Mouse (Mus musculus): Measurements from ENCODE around the gene Dgkh.
"Not testable (repeated sequence)": the region's sequence is repeated elsewhere in the genome, so short reads cannot be mapped to it uniquely, and the experiment has no call there.

Dgkh gene

GRCm38 (mm10) chr14:78630923-78631875, 101.4 kb downstream of the Dgkh start:
- DNase-seq (ENCODE audit: low read depth, low spot score): no peak

DNA sequence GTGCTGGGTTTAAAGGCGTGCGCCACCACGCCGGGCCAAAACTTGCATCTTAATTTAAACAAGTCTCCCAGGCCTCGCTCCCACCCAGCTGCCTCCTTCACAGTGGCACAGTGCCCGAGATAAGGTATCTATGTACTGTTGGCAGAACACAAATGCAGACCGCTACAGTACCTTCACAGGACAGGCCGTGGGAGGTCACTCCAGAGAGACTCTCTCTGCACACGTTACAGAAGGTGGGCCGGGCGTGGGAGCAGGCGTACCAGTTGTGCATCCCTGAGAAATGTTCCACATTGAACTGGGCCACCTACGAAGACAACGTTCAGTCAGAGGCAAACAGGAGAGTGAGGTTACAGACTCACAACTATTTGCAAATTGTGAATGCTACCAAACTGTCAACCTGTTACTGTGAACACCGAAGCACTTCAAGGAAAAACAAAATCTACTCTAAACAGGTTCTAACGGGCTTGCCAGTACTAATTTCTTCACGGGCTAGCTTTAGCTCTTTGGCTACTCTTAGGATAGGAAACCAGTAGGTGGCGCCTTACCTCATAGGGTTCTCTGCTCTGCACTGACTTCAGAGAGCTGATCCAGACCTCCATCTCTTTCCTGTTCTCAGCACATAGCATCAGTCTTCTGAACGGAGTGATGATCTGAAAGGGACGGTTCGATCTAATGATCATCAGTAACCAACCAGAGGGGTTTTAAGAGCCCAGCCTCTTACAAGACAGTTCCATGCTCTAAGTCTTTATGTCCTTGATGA, 104.9 kb downstream of the Dgkh start:
- DNase-seq (ENCODE audit: low read depth, low spot score): peak; percentile 66

GRCm38 (mm10) chr14:78618883-78619295, 113.7 kb downstream of the Dgkh start:
- DNase-seq (ENCODE audit: low read depth, low spot score): no peak

DNA sequence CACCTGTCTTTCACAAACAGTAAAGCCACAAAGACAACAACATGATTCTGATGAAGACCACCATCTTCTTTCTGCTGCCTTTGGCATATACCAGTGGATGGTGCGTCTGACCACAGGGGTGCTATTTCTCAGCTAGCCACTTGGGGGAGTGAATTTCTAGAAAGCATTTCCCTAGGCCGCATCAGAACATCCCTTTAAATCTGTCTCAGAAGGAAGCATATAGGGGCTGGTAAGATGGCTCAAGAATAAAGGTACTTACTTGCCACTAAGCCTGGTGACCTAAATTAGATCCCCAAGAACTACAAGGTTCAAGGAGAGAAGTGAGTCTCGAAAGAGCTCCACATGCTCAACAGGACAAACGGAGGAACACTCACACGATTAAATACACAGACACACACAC, 119.0 kb downstream of the Dgkh start:
- DNase-seq (ENCODE audit: low read depth, low spot score): peak; percentile 18

DNA sequence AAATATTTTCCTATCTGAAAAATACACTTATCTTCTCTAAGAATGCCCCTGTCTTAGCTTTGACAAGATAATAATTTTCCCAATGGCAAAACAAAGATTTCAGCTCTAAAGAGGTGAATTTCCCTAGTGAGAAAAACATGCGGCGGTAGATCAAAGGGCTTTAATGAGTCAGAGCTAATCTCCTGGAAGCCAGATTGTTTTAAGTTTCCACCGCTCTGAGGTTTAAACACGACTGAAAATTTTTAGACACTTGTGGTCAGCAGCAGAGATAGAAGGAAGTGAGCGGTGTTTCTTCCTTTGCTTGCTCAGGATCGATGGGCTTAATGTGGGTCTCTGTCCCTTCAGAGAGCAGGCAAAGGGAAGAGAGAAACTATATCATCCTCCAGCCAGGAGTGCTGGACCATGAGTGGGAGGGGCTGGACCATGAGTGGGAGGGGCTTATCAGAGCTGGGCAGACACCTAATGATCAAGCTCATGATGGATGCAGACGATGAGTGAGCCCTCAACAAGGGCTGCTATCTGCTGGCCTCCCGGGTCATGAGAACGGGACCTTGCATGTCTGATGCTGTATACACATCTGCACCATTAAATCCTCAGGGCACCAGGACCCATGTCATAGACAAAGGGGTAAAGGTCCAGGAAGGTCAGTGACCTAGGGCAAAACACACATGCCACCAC, 120.3 kb downstream of the Dgkh start:
- DNase-seq (ENCODE audit: low read depth, low spot score): no peak

- no peak for DNase-seq (ENCODE audit: low read depth, low spot score)
Measured at GRCm38 (mm10) chr14:78594916-78595315, 137.7 kb downstream of the Dgkh start.

DNA sequence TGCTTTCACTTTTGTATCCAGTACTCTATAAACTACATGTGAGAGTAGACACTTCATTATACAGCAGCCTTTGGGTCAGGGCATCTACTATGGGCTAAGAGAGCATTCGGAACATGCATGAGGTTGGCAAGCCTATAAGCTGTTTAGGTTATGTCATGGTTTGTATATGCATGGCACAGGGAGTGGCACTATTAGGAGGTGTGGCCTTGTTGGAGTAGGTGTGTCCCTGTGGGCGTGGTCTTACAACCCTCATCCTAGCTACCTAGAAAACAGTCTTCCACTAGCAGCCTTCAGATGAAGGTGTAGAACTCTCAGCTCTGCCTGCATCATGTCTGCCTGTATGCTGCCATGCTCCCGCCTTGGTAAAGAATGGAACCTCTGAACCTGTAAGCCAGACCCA, 139.6 kb downstream of the Dgkh start:
- DNase-seq (ENCODE audit: low read depth, low spot score): no peak

GRCm38 (mm10) chr14:78590335-78590734, 142.2 kb downstream of the Dgkh start:
- peak; percentile 54 for DNase-seq (ENCODE audit: low read depth, low spot score)

DNA sequence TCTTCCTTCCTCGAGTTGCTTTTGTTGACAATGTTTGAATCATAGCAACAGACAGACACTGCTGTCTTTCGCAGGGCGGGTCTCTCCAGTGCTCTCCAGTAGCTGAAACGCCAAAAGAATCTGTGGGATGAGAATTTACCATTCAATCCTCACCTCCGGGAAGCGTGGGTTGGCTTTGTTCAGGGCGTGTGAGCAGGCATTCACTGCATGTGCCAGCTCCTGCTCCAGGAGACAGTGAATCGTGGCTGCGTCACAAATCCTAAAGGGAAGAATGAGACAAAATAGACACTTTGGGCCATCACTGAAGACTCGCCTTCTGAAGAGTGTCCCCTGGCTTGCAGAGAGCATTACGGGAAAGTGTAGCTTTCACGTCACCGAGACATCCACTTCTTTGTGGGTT, 148.4 kb downstream of the Dgkh start:
- DNase-seq (ENCODE audit: low read depth, low spot score): no peak

DNA sequence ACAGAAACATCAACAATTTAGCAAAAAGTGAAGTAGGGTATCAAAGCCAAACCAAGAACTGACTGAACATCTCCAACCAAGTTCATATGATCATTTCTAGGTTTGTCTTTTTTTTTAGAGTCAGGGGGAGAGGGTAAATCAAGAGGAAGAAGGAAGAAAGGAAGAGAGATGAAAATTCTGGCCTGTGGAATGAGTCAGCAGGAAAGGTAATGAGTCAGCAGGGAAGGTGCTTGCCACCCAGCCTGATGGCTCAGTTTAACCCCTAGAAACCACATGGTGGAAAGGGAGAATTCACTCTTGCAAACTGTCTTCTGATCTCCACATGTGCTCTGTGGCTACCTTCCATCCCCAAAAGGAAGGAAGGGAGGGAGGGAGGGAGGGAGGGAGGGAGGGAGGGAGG, 149.4 kb downstream of the Dgkh start:
- DNase-seq (ENCODE audit: low read depth, low spot score): no peak

DNA sequence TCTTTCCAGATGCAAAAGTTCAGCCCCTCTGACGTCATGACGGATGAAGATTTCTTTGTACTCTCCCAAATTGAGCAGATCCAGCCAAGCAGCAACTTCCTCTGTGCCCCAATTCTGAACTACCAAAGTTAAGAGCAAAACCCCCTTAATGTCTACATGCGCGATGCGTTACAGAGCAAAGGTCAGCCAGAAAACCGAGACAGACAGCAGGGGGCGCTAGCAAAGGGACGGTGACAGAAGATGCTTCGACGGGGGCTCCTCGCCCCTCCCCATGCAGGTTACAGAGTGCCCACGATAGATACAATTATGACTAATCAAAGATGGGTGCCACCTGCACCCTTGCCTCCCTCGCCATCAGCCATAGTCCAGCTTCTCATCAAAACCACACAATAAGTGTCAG, 156.7 kb downstream of the Dgkh start:
- DNase-seq (ENCODE audit: low read depth, low spot score): no peak

- DNase-seq (ENCODE audit: low read depth, low spot score): no peak
Measured at GRCm38 (mm10) chr14:78568410-78568809, 164.2 kb downstream of the Dgkh start.

- DNase-seq (ENCODE audit: low read depth, low spot score): no peak
Measured at GRCm38 (mm10) chr14:78566431-78566830, 166.1 kb downstream of the Dgkh start.

DNA sequence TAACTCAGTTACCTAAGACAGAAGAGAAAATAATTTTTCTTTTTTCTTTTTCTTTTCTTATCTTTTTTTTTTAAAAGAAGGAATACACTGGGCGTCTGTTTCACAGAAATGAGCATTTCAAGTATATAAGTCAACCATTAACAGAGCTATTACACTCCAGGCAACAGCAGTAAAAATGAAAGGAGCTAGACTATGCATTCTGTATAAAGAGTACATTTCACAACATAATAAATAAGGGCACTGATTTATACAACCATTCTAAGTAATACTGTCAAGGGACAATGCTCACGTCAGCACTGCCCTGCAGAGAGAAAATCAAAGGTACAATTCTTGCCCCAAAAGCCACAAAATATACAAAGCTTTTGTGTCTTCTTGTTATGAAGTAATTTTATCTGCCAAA, 168.3 kb downstream of the Dgkh start:
- DNase-seq (ENCODE audit: low read depth, low spot score): no peak

- DNase-seq (ENCODE audit: low read depth, low spot score): no peak
Measured at GRCm38 (mm10) chr14:78563211-78563610, 169.4 kb downstream of the Dgkh start.

- no peak for DNase-seq (ENCODE audit: low read depth, low spot score)
Measured at GRCm38 (mm10) chr14:78562121-78562520, 170.5 kb downstream of the Dgkh start.

- DNase-seq (ENCODE audit: low read depth, low spot score): no peak
Measured at GRCm38 (mm10) chr14:78559042-78559441, 173.5 kb downstream of the Dgkh start.

GRCm38 (mm10) chr14:78554830-78555229, 177.7 kb downstream of the Dgkh start:
- DNase-seq (ENCODE audit: low read depth, low spot score): not testable (repeated sequence)

GRCm38 (mm10) chr14:78553661-78554060, 178.9 kb downstream of the Dgkh start:
- peak; percentile 63 for DNase-seq (ENCODE audit: low read depth, low spot score)

DNA sequence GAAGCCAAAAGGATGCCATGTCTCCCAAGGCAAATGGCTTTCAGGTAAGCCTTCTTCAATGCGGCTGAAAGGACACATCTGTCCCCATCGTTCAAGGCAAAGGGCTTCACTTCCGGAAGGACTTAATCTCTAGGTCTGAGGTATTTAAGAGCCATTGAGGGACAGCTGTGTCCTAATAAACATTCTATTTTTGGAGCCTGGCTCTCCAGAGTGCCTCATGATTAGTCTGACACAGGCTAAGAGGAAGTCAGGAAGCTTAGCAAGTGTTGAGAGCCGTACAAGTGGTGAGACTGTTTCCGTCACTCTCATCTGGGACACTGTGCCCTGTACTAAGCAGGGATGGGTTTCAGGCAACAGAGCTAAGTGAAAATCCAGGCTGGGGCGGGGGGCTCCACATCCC, 183.8 kb downstream of the Dgkh start:
- no peak for DNase-seq (ENCODE audit: low read depth, low spot score)

GRCm38 (mm10) chr14:78541319-78541718, 191.3 kb downstream of the Dgkh start:
- no peak for DNase-seq (ENCODE audit: low read depth, low spot score)

- DNase-seq (ENCODE audit: low read depth, low spot score): no peak
Measured at GRCm38 (mm10) chr14:78539821-78540220, 192.8 kb downstream of the Dgkh start.

All from ZHBTc4 (cell line).